ENCODE assay signal across 26 mouse cellular contexts in the genomic region with DNA sequence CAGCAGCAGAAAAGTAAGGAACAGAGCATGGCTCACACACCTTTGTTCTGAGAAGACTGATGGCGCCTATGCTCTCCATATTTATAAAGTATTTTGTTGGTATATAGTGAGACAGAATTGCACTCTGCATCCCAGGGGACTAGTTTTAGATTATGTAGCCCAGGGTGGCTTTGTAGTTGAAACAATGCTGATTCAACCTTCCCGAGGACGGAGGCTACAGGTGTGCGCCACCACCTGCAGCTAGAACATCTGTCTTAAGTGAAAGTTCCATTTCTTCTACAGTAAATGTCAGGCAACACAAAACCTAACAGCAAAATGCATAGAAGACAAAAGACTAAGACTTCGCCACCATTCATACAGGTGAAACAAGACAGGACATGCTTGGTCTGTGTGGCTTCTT. TPM values are rescaled to one million over a fixed set of nuclear protein-coding genes. Genes with fewer than 3 reads are reported as not detected.
"Had no signal": no experiment of that assay in that cellular context is flagged by ENCODE, and none has a peak within 500 bp of the region (broad histone marks: within the 10 kb centered on the region; RNA-seq: fewer than 3 reads in every experiment).

No protein-coding gene starts in this region.

- H3K4me3 ChIP-seq: embryonic facial prominence, embryonic 10.5 days; embryonic facial prominence, embryonic 12.5 days; embryonic facial prominence, embryonic 13.5 days; embryonic facial prominence, embryonic 15.5 days; erythroblast, embryonic 14.5 days; forebrain, embryonic 10.5 days; forebrain, embryonic 12.5 days; forebrain, embryonic 13.5 days; forebrain, embryonic 15.5 days; gastrocnemius, adult 2 months; heart, adult 2 months had no signal

- DNase-seq: cerebellum, adult 8-10 months; cerebellum, adult 9-10 months; cerebellum, adult 9-11 months; cerebellum, postnatal 10 days; cerebellum, postnatal 14 days; cerebellum, postnatal 25 days; cerebellum, postnatal 36 days; embryo, embryonic 11 days; forebrain, postnatal 0 days; gastrocnemius, adult 2 months; gastrocnemius, postnatal 10 days; gastrocnemius, postnatal 14 days; gastrocnemius, postnatal 25 days; gastrocnemius, postnatal 36 days; heart, adult 2 months had no signal

- H3K27ac ChIP-seq: embryonic facial prominence, embryonic 10.5 days; embryonic facial prominence, embryonic 12.5 days; embryonic facial prominence, embryonic 13.5 days; embryonic facial prominence, embryonic 15.5 days; forebrain, embryonic 10.5 days; forebrain, embryonic 12.5 days; forebrain, embryonic 13.5 days; forebrain, embryonic 15.5 days had no signal

- H3K9me3 ChIP-seq: embryonic facial prominence, embryonic 10.5 days; embryonic facial prominence, embryonic 12.5 days; embryonic facial prominence, embryonic 13.5 days; embryonic facial prominence, embryonic 15.5 days; forebrain, embryonic 10.5 days; forebrain, embryonic 12.5 days; forebrain, embryonic 13.5 days; forebrain, embryonic 15.5 days had no signal

- H3K9ac ChIP-seq: embryonic facial prominence, embryonic 12.5 days; embryonic facial prominence, embryonic 13.5 days; embryonic facial prominence, embryonic 15.5 days; forebrain, embryonic 12.5 days; forebrain, embryonic 13.5 days; forebrain, embryonic 15.5 days; forebrain, postnatal 0 days had no signal

- H3K27me3 ChIP-seq: embryonic facial prominence, embryonic 12.5 days; embryonic facial prominence, embryonic 13.5 days; embryonic facial prominence, embryonic 15.5 days; forebrain, embryonic 12.5 days; forebrain, embryonic 13.5 days; forebrain, embryonic 15.5 days had no signal

- H3K36me3 ChIP-seq: embryonic facial prominence, embryonic 10.5 days; embryonic facial prominence, embryonic 12.5 days; embryonic facial prominence, embryonic 13.5 days; embryonic facial prominence, embryonic 15.5 days; forebrain, embryonic 10.5 days; forebrain, embryonic 12.5 days; forebrain, embryonic 15.5 days had no signal

- H3K4me1 ChIP-seq: embryonic facial prominence, embryonic 10.5 days; embryonic facial prominence, embryonic 12.5 days; embryonic facial prominence, embryonic 13.5 days; embryonic facial prominence, embryonic 15.5 days; forebrain, embryonic 10.5 days; forebrain, embryonic 12.5 days; forebrain, embryonic 13.5 days; forebrain, embryonic 15.5 days had no signal

RNA-seq across cellular contexts. Expression of gene Tnfsf10, which starts 26.5 kb away (rescaled TPM):
- polyA plus RNA-seq: embryonic facial prominence, embryonic 10.5 days; embryonic facial prominence, embryonic 11.5 days; erythroblast, embryonic 14.5 days; forebrain, embryonic 10.5 days; forebrain, embryonic 11.5 days; forebrain, embryonic 12.5 days had no signal
